Mouse (Mus musculus) olfactory bulb, adult 2 months (tissue): ENCODE measurements around the gene Eya4. TPM values are rescaled to one million over a fixed set of nuclear protein-coding genes. Genes with fewer than 3 reads are reported as not detected.

ENCODE experiments used
- H3K27ac ChIP-seq: fragments of 200-500 bp; 2 replicates; pipeline ENCODE4 v1.5.1; 2012; ENCODE audit warnings: low read depth, low read length; ENCODE audit not compliant: insufficient read depth
- H3K4me1 ChIP-seq: fragments of 200-500 bp; 2 replicates; pipeline ENCODE4 v1.6.1; 2012; ENCODE audit warnings: low read length; ENCODE audit not compliant: control insufficient read depth, insufficient read depth
- H3K4me3 ChIP-seq: fragments of 200-500 bp; 2 replicates; pipeline ENCODE4 v1.5.1; 2012; ENCODE audit warnings: mild to moderate bottlenecking, low read depth, low read length, moderate library complexity; ENCODE audit not compliant: insufficient read depth
- CTCF ChIP-seq: fragments of 200-500 bp; IDR thresholded peaks from 2 replicates; pipeline ENCODE4 v1.5.1; 2012; ENCODE audit warnings: low read depth, mild to moderate bottlenecking, low read length, moderate library complexity; ENCODE audit not compliant: insufficient read depth
- POLR2A ChIP-seq: fragments of 200-500 bp; IDR thresholded peaks from 2 replicates; pipeline ENCODE4 v1.6.1; 2012; ENCODE audit warnings: mild to moderate bottlenecking, low read depth, low read length, moderate library complexity; ENCODE audit not compliant: insufficient read depth
- WGBS: fragments of 180-500 bp; shearing (Covaris S2); methylation state at CpG from one replicate; pipeline ENCODE4 v1.1.7; 2018; 5-methylcytosine and 5-hydroxymethylcytosine counted together
- polyA plus RNA-seq: library from polyadenylated mRNA; stranded (reverse); fragments of >200 nt; gene quantifications from 2 replicates; pipeline ENCODE4 v1.2.4, GENCODE M21; 2012; ENCODE audit warnings: low replicate concordance; ENCODE audit not compliant: missing spikeins, insufficient read depth, insufficient read length

Eya4 gene
- polyA plus RNA-seq, 1 experiment: not detected

GRCm38 (mm10) chr10:23337250-23337649 lies 13.3 kb downstream of the Eya4 start:
- 85% methylated on average over 1 of the region's 1 CpGs for WGBS
- Histone ChIP-seq H3K4me1 (no peaks in the 10 kb centered on the region), H3K27ac (no peak overlapping the region), H3K4me3 (no peak overlapping the region)
- TF ChIP-seq POLR2A (no peak), CTCF (no peak)

- TF ChIP-seq POLR2A (no peak), CTCF (no peak)
- WGBS: 77% methylated on average over 5 of the region's 5 CpGs
- no peak overlapping the region for H3K27ac ChIP-seq
Observed at GRCm38 (mm10) chr10:23332768-23333167, 17.8 kb downstream of the Eya4 start.

GRCm38 (mm10) chr10:23327651-23328050 lies 22.9 kb downstream of the Eya4 start:
- Histone ChIP-seq H3K4me3 (no peak overlapping the region), H3K4me1 (no peaks in the 10 kb centered on the region), H3K27ac (no peak overlapping the region)
- no peak for TF ChIP-seq POLR2A
- 88% methylated on average over 6 of the region's 6 CpGs for WGBS

More at GRCm38 (mm10) chr10:23332768-23333167, 17.8 kb downstream of the Eya4 start:
- H3K4me3 ChIP-seq: no peak overlapping the region
- no peaks in the 10 kb centered on the region for H3K4me1 ChIP-seq

GRCm38 (mm10) chr10:23322275-23322674 lies 28.3 kb downstream of the Eya4 start:
- Histone ChIP-seq H3K4me1 (no peaks in the 10 kb centered on the region), H3K4me3 (no peak overlapping the region), H3K27ac (no peak overlapping the region)
- WGBS: 80% methylated on average over 4 of the region's 4 CpGs
- TF ChIP-seq CTCF (no peak), POLR2A (no peak)

GRCm38 (mm10) chr10:23295616-23296015 lies 55.0 kb downstream of the Eya4 start:
- WGBS: 91% methylated on average over 3 of the region's 3 CpGs
- H3K27ac ChIP-seq: no peak overlapping the region
- H3K4me3 ChIP-seq: no peak overlapping the region
- no peak for TF ChIP-seq POLR2A
- H3K4me1 ChIP-seq: no peaks in the 10 kb centered on the region

GRCm38 (mm10) chr10:23292495-23292894 lies 58.1 kb downstream of the Eya4 start:
- Histone ChIP-seq H3K27ac (no peak overlapping the region), H3K4me3 (no peak overlapping the region), H3K4me1 (no peaks in the 10 kb centered on the region)
- 90% methylated on average over 7 of the region's 7 CpGs for WGBS
- TF ChIP-seq POLR2A (no peak), CTCF (no peak)

GRCm38 (mm10) chr10:23277371-23277770 lies 73.2 kb downstream of the Eya4 start:
- TF ChIP-seq CTCF (no peak), POLR2A (no peak)
- Histone ChIP-seq H3K4me1 (no peaks in the 10 kb centered on the region), H3K4me3 (no peak overlapping the region), H3K27ac (no peak overlapping the region)
- WGBS: 90% methylated on average over 3 of the region's 3 CpGs

- WGBS: 57% methylated on average over 9 of the region's 9 CpGs
- no peaks in the 10 kb centered on the region for H3K4me1 ChIP-seq
- TF ChIP-seq POLR2A (no peak), CTCF (no peak)
- H3K4me3 ChIP-seq: no peak overlapping the region
- H3K27ac ChIP-seq: no peak overlapping the region
Observed at GRCm38 (mm10) chr10:23271050-23271621, 79.5 kb downstream of the Eya4 start.

- 89% methylated on average over 2 of the region's 2 CpGs for WGBS
- Histone ChIP-seq H3K4me3 (no peak overlapping the region), H3K27ac (no peak overlapping the region), H3K4me1 (no peaks in the 10 kb centered on the region)
- TF ChIP-seq CTCF: no peak
- no peak for TF ChIP-seq POLR2A
Observed at GRCm38 (mm10) chr10:23270502-23270901, 80.1 kb downstream of the Eya4 start.

GRCm38 (mm10) chr10:23252180-23252579 lies 98.4 kb downstream of the Eya4 start:
- WGBS: 66% methylated on average over 4 of the region's 4 CpGs
- H3K27ac ChIP-seq: no peak overlapping the region
- H3K4me3 ChIP-seq: no peak overlapping the region
- TF ChIP-seq CTCF (no peak), POLR2A (no peak)
- no peaks in the 10 kb centered on the region for H3K4me1 ChIP-seq
